Mouse (Mus musculus) right cerebral cortex, adult 18-20 months (tissue): Measurements from ENCODE around the gene Serhl.
A peak's percentile ranks its signal among the peaks of the same experiment; 100 is the strongest.
"Not testable (repeated sequence)": the region's sequence is repeated elsewhere in the genome, so short reads cannot be mapped to it uniquely, and the experiment has no call there.

Source experiments
- DNase-seq: peaks from one replicate; pipeline ENCODE4 v3.0.0; 2022; ENCODE audit warnings: mixed read lengths

The Serhl gene

DNA sequence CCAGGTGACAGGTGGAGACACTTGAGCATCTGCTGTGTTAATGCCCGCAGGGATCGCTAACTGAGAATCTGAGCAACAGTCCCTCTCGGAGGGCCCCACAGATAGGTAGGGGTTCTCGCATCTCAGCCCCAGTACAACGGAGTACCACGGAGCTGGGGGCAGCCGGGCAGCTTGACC is at the start of gene Serhl:
TSS of gene Serhl (plus strand) at position 78 of the 177 bp plus-strand sequence.
- DNase-seq: no peak

DNA sequence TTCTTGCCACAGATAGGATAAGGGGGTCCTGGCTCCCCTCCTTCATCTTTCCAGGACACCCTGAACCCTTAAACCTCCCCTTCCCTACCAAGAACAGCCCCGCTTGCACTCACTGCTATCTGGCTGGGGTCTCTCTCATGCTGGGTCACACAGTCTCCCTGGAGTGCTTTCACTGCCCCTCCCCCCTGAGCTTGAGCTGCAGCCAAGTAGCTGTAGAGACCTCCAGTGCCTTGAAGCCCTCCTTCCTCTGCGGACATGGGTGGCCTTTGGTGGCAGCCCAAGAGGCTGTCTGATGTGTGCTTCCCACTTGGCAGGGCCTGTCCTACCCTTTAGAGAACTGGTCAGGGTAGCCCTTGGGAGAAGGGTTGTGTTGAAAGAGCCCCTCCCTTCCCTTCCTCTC is 49.1 kb upstream of the Serhl start:
- DNase-seq: no peak

DNA sequence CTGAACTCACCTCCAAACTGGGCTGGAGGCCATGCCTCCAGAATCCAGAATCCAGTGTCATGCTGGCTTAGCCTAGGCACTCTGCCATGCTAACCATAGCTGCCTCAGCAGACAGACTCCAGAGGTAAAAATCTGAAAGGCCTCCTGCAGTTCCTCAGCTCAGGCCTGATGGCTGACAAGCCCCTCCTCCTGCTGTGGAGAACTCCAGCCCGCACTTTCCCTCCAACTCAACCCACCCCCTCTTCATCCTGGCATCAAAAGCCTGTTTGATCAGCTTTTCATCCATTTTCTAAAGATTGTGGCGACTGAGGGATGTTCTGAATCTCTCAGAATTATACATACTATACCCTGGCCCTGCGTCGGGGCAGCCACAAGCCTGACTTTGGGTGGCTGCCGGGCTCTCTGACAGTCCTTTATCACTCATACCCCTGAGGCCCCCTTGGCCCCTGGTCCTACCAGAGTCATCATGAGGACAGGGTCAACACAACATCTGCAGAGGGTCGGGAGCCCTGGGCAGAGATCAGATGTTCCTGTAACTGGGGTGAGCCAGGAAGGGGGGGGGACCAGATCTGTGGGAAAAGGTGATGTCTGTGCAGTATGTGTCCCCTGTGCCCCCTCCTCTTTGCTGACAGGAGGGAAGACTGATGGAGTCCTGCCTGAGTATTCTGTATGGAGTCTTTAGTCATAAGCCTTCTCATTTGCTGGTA is 46.5 kb upstream of the Serhl start:
- no peak for DNase-seq

DNA sequence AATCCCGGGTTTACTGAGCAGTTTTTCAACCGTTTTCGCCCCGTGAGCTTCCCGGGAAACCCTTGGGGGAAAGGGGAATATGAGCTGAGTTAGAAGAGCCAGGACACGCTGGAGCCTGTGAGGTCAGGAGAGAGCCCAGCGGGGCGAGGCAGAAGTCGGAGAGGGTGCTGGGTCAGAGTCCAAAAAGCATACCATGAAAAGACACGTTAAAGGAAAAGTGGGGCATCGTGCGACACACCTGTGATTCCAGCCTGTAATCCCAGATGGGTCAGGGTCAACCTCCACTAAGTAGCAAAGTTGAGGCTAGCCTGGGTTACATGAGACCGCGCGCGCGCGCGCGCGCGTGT is 46.0 kb upstream of the Serhl start:
- no peak for DNase-seq

DNA sequence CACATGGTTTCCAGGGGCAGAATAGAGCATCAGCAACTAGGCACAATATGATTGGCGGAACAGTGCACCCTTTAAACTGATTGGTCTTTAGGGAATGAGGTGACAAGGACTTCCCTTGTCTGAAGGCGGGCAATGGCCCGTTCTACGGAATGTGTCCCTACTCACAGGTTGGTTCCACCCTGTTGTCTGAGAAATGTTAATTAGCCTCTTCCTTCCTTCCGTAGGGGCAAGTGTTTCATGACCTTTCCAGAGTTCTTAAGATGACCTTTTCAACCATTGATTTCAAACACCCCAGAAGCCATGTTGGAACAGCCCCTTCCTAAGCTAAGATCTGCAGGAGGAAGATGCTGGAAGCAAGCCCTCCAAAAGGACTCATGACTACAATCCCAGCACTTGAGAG is 43.7 kb upstream of the Serhl start:
- DNase-seq: not testable (repeated sequence)

DNA sequence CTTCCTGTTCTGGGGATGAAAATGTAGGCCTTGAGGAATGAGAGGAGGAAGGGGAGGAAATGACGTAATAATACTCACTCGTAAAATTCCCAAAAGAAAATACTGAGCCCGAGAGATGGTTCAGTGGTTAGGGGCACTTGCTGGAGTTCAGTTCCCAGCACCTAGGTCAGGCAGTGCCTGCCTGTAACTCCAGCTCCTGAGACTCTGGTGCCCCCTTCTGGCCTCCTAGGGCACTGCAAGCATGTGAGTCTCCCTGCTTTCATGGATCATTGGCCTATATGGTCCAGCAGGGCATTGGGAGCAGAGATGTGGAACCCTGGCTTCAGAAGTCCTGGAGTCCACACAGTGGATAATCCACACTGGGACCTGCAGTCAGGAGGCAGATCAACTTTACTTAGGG is 43.0 kb upstream of the Serhl start:
- DNase-seq: no peak

DNA sequence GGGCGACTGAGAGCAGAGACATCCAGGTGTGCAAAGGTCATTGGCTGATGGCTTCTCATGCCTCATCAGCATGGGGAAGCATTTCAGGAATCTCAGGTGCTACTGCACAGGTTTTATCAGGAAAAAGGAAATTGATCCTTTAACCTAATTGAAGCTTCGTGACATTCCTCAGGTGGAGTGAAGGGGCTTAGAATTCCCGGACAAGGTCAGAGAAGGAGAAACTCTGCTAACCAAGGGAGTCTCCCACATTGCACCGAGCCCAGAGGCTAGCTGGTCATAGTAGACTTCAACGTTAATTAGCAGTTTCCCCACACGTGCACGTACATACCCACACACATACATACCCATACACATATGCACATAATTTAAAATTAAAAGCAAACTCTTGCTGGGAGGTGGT is 42.6 kb upstream of the Serhl start:
- no peak for DNase-seq

DNA sequence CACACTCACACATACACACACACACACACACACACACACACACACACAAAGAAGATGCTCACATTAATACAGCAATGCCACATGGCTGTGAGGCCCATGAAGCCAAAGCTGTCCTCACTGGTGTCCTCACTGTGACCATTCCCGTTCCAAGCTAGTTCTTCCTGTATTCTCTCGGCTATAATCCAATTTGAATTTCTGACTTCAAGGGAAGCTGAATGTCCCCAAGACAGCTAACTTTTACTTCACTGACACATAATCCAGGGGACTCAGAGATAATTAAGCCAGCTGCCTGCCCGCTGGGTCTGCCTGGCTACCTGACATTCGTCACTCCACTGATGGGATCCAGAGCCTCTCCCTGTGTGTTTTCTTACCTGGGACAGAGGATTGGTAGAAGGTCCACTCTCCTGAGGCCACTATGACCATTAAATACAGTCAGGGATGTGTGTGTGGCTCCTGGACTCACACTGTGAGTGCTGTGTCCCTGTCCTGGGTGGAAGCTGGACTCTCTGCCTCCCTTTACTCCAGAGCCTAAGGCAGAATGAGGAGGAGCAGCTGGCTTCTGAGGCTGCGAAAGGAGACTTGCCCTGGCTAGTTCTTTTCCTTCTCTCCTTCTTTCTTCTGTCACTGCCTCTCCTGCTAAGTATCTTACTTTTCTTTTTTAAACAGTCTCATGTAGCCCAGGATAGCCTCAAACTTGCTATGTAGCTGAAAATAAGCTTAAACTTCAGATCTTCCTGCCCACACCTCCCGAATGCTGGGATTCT is 36.8 kb upstream of the Serhl start:
- DNase-seq: no peak

DNA sequence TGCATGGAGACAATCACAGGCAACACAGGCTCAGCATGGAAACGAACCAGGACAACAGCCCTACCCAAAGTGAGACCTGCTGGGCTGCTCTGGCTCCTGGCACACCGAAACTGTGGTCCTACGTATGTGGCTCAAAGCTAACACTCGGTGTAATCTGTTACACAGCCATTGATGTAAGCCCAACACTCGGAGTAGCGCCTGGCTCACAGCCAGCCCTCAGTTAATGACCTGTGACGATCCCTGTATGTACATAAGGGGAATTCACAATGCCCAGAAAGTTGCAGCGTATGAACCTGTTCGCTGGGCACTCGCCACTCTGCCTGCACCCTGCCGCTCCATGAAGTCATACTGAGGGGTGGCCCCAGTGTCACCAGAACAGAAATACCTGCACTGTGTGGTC is 36.0 kb upstream of the Serhl start:
- no peak for DNase-seq

DNA sequence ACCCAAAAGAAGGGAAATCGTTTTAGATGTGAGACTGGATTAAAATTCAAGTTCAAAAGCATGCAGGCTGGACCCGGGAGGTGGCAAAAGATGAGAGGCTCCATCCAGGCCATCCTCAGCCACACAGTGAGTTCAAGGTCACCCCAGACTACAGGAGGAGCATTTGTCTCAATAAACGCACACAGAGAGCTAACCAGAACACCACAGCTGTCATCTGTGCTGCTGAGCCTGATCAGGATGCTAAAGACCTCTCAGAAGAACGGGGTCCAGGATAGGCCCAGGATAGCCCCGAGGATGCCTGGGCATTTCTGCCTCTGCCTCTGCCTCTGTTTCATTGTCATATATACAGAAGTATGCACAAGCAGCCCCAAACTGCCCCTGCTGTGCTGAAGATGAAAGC is 33.7 kb upstream of the Serhl start:
- no peak for DNase-seq

DNA sequence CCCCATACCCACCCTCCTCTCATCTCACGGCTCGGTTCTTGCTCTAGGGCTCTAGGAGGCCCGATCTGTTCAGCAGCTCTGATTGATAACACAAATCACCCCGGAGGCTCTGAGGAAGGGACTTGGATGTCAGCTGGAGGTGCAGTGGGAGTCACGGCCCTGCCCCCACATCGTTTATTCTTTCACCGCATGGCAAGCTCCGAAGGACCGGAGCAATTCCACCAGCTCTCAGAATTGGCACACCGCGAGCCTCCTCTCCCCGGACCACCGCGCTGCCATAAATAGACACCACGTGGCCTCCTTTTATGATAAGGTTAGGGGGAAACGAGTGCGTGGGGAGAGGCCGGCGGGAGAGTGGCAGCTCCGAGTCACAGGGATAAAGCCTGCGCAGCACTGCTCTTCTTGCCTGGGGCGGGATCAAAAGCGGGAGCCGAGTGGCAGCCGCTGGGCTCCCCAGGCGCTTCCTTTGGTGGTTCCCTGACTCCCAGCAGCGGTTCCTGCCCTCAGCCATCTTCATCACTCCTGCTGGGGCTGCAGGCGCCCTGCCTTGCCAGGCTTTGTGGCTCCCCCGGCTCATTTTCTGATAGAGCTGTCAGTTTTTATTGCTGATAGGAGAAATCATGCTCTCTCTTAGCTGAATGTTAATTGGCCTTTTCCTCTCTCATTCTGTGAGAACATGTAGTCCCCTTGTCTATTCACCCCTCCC is 32.8 kb upstream of the Serhl start:
- peak; percentile 75 for DNase-seq

DNA sequence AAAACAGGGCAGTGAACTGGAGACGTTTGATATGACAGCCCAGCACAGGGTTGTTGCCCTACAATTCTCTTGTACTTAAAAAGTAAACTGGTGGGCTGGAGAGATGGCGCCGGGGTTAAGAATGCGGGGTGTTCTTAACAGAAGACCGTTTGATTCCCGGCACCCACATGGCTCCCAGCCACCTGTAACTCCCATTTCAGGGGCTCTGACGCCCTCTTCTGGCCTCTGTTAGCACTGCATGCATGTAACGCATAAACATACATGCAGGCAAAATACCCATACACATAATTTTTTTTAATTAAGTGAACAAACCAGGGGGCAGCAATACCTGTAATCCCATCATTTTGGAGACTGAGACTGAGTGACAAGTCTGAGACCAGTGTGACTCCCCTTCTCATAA is 31.8 kb upstream of the Serhl start:
- no peak for DNase-seq

DNA sequence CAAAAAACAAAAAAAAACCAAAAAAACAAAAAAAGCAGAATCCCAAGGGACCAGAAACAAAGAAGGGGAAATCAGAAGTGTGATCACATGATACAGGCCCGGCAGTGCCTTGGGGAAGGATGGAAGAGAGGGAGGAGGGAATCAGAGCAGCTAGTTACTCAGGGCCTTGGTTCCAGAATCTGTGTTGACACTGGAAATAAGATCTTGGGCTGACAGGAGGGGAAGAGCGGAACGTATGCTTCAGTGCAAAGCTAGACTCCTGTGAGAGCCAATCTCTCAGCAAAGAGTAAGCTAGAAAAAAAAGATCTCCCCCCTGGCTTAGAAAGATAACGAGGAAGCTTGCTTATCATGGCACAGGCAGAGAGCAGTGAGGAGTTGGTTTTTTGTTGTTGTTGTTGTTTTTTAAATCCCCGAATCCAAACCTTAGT is 30.1 kb upstream of the Serhl start:
- no peak for DNase-seq

DNA sequence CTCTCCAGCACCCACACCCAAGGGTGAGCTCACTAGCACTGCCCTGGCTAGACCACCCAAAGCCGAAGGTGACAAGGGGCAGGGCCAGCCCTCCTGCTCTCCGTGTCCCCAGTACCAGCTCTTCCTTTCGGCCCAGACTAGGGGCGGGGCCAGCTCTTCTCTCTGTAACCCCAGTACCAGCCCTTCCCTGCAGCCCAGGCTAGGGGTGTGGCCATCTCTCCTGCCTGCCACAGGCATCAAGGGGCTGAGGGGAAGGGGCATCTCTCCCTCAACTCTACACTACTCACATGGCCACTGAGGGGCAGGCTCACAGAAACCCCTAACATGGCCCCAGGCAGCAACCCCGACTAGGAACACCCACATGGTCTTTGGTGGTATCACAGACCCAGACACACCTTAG is 27.6 kb upstream of the Serhl start:
- DNase-seq: no peak

DNA sequence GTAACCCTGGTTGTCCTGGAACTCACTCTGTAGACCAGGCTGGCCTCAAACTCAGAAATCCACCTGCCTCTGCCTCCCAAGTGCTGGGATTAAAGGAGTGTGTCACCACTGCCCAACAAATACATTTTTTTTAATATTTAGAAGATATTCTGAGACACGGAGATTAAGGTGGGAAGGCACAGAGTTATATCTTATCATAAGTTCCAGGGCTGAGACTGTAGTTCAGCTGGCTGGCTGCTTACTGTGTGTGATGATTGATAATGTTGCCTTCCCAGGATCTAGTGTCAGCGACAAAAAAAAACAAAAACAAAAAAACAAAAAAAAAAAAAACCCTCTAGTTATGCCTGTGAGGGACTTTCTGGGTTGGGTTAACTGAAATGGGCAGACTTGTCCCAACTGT is 26.7 kb upstream of the Serhl start:
- not testable (repeated sequence) for DNase-seq

DNA sequence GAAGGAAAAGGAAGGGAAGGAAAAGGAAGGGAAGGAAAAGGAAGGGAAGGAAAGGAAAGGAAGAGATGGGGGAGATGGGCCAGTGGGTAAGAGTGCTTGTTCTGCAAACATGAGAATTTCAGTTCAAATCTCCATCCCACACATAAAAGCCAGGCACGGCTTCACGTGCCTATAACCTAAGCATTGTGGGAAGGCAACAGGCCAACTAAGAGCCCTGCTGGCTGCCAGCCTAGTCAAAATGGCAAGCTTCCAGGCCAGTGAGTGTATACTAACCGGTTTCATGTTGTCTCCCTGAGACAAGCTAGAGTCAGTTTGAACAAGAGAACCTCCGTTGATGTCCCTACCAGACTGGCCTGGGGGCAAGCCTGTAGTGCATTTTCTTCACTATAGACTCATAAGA is 23.8 kb upstream of the Serhl start:
- peak; percentile 43 for DNase-seq

DNA sequence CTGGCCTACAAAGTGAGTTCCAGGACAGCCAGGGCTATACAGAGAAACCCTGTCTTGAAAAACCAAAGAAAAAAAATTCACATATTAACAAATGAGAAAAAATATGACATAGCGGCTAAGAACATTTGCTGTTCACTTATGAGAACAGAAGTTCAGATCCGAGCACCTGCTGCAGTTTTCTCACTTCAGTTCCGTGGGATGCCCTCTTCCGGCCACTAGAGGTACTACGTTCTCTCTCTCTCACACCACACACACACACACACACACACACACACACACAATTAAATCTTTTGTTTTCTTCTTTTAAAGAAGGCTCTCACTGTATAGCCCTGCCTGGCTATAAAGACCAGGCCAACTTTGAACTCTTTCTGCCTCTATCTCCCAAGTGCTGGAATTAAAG is 21.0 kb upstream of the Serhl start:
- DNase-seq: no peak

DNA sequence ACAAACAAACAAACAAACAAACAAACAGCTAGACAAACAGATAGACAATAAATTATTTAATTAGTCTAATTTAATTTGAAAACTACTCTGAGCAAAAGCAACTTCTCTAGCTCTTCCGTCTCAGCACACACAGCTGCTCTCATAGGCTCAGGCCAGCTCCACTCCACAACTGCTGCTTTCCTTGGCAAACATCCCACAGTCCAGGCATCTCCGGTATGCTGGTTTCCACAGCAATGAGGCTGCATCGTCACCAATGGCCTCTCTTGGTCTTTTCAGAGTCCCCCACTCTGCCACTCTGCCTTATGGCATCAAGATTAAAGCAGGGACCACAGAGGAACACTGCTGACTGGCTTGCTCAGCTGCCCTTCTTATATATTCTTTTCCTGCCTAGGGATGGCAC is 18.4 kb upstream of the Serhl start:
- no peak for DNase-seq

DNA sequence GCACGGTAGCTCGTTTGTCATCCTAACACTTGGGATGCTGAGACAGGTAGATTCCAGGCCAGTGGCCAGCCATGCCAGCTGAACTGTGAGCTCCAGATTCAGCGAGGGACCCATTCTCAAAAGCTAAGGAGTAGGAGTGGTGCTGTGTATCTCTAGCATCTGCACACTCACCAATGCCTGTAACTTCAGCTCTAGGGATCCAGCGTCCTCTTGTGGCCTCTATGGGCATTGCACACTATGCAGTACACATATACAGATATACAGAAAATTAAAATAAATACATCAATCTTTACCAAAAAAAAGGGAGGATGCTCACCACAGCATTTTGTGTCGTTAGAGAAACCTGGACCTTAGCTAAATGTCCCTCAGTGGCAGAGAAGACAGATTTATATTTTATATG is 17.6 kb upstream of the Serhl start:
- DNase-seq: no peak

DNA sequence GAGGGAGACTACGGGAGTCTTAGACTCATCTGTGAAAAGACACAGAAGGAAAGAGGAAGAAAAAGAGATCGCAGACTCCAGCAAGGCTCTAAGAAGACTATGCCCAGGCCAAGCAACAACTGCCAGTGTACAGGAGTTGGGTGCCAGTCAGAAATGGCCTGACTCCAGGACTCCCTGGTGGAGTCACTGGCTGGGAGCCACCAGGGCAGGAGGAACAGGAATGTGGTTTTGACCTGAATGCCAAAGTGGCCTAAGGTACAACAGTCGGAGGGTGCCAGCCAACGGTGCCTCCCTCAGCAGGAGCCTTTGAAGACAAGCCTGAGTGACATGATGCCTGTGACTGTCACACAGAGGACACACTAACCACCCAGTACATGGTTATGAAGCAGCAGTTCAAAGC is 15.1 kb upstream of the Serhl start:
- DNase-seq: no peak

DNA sequence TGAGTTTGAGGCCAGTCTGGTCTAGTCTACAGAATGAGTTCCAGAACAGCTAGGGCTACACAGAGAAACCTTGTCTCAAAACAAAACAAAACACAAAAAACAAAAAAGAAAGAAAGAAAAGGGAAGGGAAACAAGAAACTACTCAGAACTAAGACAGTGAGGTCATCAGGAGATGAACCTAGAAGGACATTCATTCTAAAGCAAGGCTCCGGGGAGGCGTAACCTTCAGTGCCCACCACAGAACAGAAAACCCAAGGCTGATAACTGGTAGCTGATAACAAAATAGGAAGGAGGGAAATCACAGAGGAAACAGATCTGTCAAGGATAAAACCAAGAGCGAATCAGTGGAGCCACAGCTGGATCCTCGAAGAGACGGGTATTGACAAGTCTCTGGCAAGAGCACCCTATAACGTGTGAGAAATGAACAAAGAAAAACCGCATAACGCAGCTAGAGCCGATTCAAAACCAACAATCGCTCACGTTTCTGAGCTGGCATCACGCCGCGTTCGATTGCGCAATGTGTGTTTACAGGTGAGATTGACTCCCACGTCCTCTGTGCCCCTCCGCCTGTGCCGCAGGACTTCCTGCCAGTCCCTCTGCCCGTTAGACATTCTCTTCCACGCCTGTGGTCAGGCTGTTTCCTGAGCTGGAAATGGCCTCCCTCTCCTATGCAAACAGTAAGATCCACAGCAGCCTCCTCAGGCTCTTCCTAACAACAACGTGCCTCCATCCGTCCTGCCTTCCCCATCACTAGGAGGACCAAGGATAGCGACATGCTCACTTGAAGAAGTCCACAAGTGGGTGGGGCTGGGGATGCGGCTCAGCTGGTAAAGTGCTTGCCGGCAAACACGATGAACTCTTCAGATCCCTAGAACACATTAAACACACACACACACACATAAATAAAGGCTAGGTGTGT is 13.4 kb upstream of the Serhl start:
- DNase-seq: no peak

DNA sequence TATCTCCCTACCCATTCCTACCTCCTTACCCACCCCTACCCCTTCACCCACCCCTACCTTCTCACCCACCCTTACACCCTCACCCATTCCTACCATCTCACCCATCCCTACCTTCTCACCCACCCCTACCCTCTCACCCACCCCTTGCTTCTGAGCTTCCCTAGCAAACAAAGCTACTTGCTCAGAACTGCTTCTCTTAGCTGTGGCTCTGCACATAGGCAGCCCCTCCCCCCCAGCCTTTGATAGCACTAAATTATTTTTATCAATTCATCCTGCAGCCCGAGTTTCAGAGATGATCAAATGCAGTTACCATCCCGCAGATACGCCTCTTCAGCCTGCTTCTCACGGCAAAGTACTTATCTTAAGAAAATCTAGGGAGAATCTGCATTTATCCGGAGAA is 5.8 kb upstream of the Serhl start:
- DNase-seq: peak; percentile 30

DNA sequence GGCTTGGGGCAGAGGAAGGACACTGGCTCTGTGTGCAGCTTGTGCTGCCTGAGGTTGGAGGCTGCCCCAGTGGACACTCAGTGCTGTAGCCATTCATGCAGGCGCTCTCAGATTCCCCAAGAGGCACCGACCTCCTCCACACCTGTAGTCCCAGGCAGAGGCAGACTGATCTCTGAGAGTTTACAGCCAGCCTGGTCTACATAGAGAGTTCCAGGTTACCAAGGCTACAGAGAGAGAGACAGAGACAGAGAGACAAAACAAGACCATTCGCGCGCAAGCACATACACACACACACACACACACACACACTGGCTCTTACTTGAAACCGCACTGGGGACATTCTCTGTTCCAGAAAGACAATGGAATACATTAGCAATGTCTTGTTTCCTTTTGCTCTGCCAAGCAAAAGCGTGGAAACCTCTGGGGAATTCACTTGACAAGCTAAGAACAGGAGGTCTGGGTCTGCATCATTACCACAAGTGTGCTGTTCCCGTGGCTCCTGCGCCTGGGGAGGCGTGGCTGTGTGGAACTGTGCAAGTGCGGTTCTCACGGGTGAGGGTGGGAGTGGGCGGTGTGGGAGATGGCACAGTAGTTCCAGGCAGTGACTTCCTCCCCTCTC is 5.2 kb upstream of the Serhl start:
- DNase-seq: peak; percentile 20
